Mouse (Mus musculus) liver, postnatal 0 days (tissue): ENCODE results near the gene Tmem164.

ENCODE experiments used
- CTCF ChIP-seq: sonication (generic); IDR thresholded peaks from 2 replicates; pipeline ENCODE4 v1.5.1; 2016; ENCODE audit warnings: antibody characterized with exemption, low read depth
- EP300 ChIP-seq: IDR thresholded peaks from 2 replicates; pipeline ENCODE4 v1.6.1; 2016; ENCODE audit warnings: antibody characterized with exemption, low read depth, mild to moderate bottlenecking

DNA sequence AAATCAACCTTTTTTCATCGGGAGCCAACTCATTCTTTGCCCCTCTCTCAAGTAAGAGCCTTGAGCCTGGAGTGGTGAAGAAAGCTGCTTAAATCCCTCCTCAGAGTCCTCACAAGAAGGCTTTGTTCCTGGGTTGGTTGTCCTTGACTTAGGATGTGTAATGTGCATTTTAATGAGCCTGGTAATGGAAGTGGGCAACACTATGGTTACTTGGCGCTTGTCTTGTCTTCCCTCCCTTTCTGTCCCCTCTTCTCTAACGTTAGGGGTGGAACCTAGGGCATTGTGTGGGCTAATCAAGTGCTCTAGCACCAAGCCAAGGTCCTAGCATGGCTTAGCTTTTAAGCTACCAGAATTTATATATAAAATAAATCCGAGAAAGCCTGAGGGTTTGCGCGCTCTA is 88.5 kb downstream of the Tmem164 start:
- TF ChIP-seq CTCF: no peak
- no peak for TF ChIP-seq EP300
